Mouse (Mus musculus) ES-E14 (cell line): ENCODE measurements at regions not wholly inside any gene's neighbourhood (a gene's known extent, or its start where the extent isn't known, plus 50 kb on each side); places are given as distances from the start of the nearest gene placed in this dataset.

Experiments used
- DNase-seq: peaks from one replicate; pipeline ENCODE4 v3.0.0-alpha.2; 2013; ENCODE audit warnings: low read depth, low spot score
- H3K27ac ChIP-seq: 2 replicates; pipeline ENCODE4 v1.5.1; 2012; ENCODE audit warnings: low read depth, mild to moderate bottlenecking, low read length, moderate library complexity, mixed read lengths; ENCODE audit not compliant: poor library complexity, insufficient read depth, severe bottlenecking
- H3K36me3 ChIP-seq: 2 replicates; pipeline ENCODE4 v1.6.1; 2012; ENCODE audit warnings: mild to moderate bottlenecking, low read length, moderate library complexity, mixed read lengths; ENCODE audit not compliant: control insufficient read depth, poor library complexity, insufficient read depth, severe bottlenecking
- H3K4me1 ChIP-seq, 2 experiments: fragments of 150-350 bp in 1 of 2; sonication (generic) in 1 of 2; 2 replicates each; pipeline ENCODE4 v1.6.1; 2012; ENCODE audit warnings: low read length in 2 of 2, mild to moderate bottlenecking in 1 of 2, mixed read lengths in 1 of 2; ENCODE audit not compliant: control insufficient read depth in 2 of 2, insufficient read depth in 2 of 2, poor library complexity in 1 of 2
- H3K4me3 ChIP-seq, 2 experiments: fragments of 150-350 bp in 1 of 2; sonication (generic) in 1 of 2; 2 replicates each; pipeline ENCODE4 v1.5.1; 2012; ENCODE audit warnings: low read length in 2 of 2, low read depth in 1 of 2, mild to moderate bottlenecking in 1 of 2, mixed read lengths in 1 of 2; ENCODE audit not compliant: insufficient read depth in 1 of 2, poor library complexity in 1 of 2, severe bottlenecking in 1 of 2
- H3K9ac ChIP-seq: 2 replicates; pipeline ENCODE4 v1.6.1; 2012; ENCODE audit warnings: low read depth, mild to moderate bottlenecking, low read length, mixed read lengths; ENCODE audit not compliant: poor library complexity, insufficient read depth, severe bottlenecking
- H3K9me3 ChIP-seq: fragments of 150-350 bp; sonication (generic); 2 replicates; pipeline ENCODE4 v1.6.1; 2012; ENCODE audit warnings: low read depth, mild to moderate bottlenecking, low read length; ENCODE audit not compliant: control insufficient read depth, insufficient read depth
- CHD2 ChIP-seq: IDR thresholded peaks from 2 replicates; pipeline ENCODE4 v1.6.1; 2014; ENCODE audit warnings: mild to moderate bottlenecking, low read depth, low read length, inconsistent platforms
- HCFC1 ChIP-seq: IDR thresholded peaks from 2 replicates; pipeline ENCODE4 v1.6.1; 2012; ENCODE audit warnings: low read length, inconsistent platforms, borderline replicate concordance; ENCODE audit not compliant: insufficient read depth
- MAFK ChIP-seq: IDR thresholded peaks from 2 replicates; pipeline ENCODE4 v1.6.1; 2014; ENCODE audit warnings: mild to moderate bottlenecking, low read depth, low read length, inconsistent platforms; ENCODE audit not compliant: insufficient read depth
- ZC3H11A ChIP-seq: IDR thresholded peaks from 2 replicates; pipeline ENCODE4 v1.6.1; 2012; ENCODE audit warnings: low read depth, mild to moderate bottlenecking, inconsistent platforms, low read length, borderline replicate concordance
- ZNF384 ChIP-seq: IDR thresholded peaks from 2 replicates; pipeline ENCODE4 v1.6.1; 2012; ENCODE audit warnings: low read depth, low read length, inconsistent platforms
- in situ Hi-C, 2 experiments: fragments of 600-800 bp; cut with MboI; formaldehyde crosslinking; loops; one replicate each; pipeline ENCODE4 v1.15.1; 2025; ENCODE audit warnings: low sequenced_read_pairs in 2 of 2, inconsistent platforms in 1 of 2; ENCODE audit not compliant: unreplicated experiment in 2 of 2

GRCm38 (mm10) chr4:142449713-142450112 is 210.5 kb upstream of the Kazn start:
- no peak overlapping the region for H3K27ac ChIP-seq
- in situ Hi-C loops = no loop called here

GRCm38 (mm10) chr4:142449198-142449702 is 210.0 kb upstream of the Kazn start:
- TF ChIP-seq HCFC1 (no peak), CHD2 (no peak), ZNF384 (no peak), ZC3H11A (no peak), MAFK (no peak)
- Histone ChIP-seq H3K27ac (no peak overlapping the region), H3K4me3 (no peak overlapping the region), H3K9ac (no peak overlapping the region), H3K9me3 (no peaks in the 10 kb centered on the region), H3K36me3 (no peaks in the 10 kb centered on the region), H3K4me1 (peaks cover 0 to 4% of the 10 kb centered on the region in 2 experiments; a peak in 1 of 4 replicates)
- no peak for DNase-seq
- in situ Hi-C loops = no loop called here

More at GRCm38 (mm10) chr4:142449713-142450112, 210.5 kb upstream of the Kazn start:
- DNase-seq = no peak
- Histone ChIP-seq H3K4me3 (no peak overlapping the region), H3K36me3 (no peaks in the 10 kb centered on the region), H3K9ac (no peak overlapping the region), H3K9me3 (no peaks in the 10 kb centered on the region), H3K4me1 (peaks cover 0 to 4% of the 10 kb centered on the region in 2 experiments; a peak in 1 of 4 replicates)
- no peak for TF ChIP-seq CHD2
- TF ChIP-seq HCFC1 = no peak
- no peak for TF ChIP-seq MAFK
- TF ChIP-seq ZC3H11A = no peak
- TF ChIP-seq ZNF384 = no peak

- H3K4me1 ChIP-seq = 0 out of 4 replicates have a peak, but pooled peaks cover 0 to 1% of the 10 kb centered on the region in 2 experiments
- in situ Hi-C loops = no loop called here
- no peak overlapping the region for H3K4me3 ChIP-seq
- H3K36me3 ChIP-seq = no peaks in the 10 kb centered on the region
- no peak overlapping the region for H3K9ac ChIP-seq
- TF ChIP-seq ZNF384 = no peak
- no peak for TF ChIP-seq HCFC1
- no peak for TF ChIP-seq MAFK
- TF ChIP-seq ZC3H11A = no peak
- TF ChIP-seq CHD2 = no peak
- H3K27ac ChIP-seq = no peak overlapping the region
- H3K9me3 ChIP-seq = no peaks in the 10 kb centered on the region
- no peak for DNase-seq
Observed at GRCm38 (mm10) chr4:142447529-142447928, 208.3 kb upstream of the Kazn start.

- H3K9ac ChIP-seq = no peak overlapping the region
- H3K4me3 ChIP-seq = no peak overlapping the region
- in situ Hi-C loops = no loop called here
- no peak for DNase-seq
- no peaks in the 10 kb centered on the region for H3K36me3 ChIP-seq
- no peak for TF ChIP-seq CHD2
- no peak for TF ChIP-seq ZNF384
- TF ChIP-seq ZC3H11A = no peak
- TF ChIP-seq HCFC1 = no peak
- no peak for TF ChIP-seq MAFK
- no peaks in the 10 kb centered on the region for H3K9me3 ChIP-seq
- no peaks in the 10 kb centered on the region for H3K4me1 ChIP-seq
- no peak overlapping the region for H3K27ac ChIP-seq
Observed at GRCm38 (mm10) chr4:142441045-142441444, 201.8 kb upstream of the Kazn start.
